Mouse (Mus musculus) G1E (cell line): Measurements from ENCODE around the gene Kctd15. TPM values are rescaled to one million over a fixed set of nuclear protein-coding genes. Genes with fewer than 3 reads are reported as not detected.

Source experiments
- ATAC-seq: 2 replicates; pipeline ENCODE4 v1.8.0; 2016; ENCODE audit warnings: mild to moderate bottlenecking; ENCODE audit not compliant: insufficient number of reproducible peaks, poor library complexity, low FRiP score, severe bottlenecking; ENCODE audit errors: extremely low read depth
- DNase-seq: peaks from one replicate; pipeline ENCODE4 v3.0.0; 2012; ENCODE audit warnings: low spot score
- H3K27me3 ChIP-seq: 2 replicates; pipeline ENCODE4 v1.6.1; 2012; ENCODE audit warnings: mild to moderate bottlenecking, low read length, inconsistent platforms; ENCODE audit not compliant: insufficient read depth
- H3K36me3 ChIP-seq: replicated peaks from 2 replicates; pipeline ENCODE3; 2012; ENCODE audit warnings: mild to moderate bottlenecking, inconsistent platforms
- H3K4me1 ChIP-seq: 2 replicates; pipeline ENCODE4 v1.6.1; 2012; ENCODE audit warnings: low read depth, low read length, inconsistent platforms, mixed read lengths; ENCODE audit not compliant: insufficient read depth
- H3K4me3 ChIP-seq: 2 replicates; pipeline ENCODE4 v1.5.1; 2012; ENCODE audit warnings: low read depth, mild to moderate bottlenecking, inconsistent platforms, low read length, moderate library complexity, mixed read lengths
- H3K9me3 ChIP-seq: replicated peaks from 2 replicates; pipeline ENCODE4 v1.6.1; 2012; ENCODE audit warnings: inconsistent platforms
- CTCF ChIP-seq: IDR thresholded peaks from 2 replicates; pipeline ENCODE4 v1.5.1; 2012; ENCODE audit warnings: low read depth, low read length, inconsistent platforms, mixed read lengths
- GATA1 ChIP-seq: IDR thresholded peaks from 2 replicates; pipeline ENCODE4 v1.6.1; 2012; ENCODE audit warnings: borderline replicate concordance, low read length, inconsistent platforms, mixed read lengths
- GATA2 ChIP-seq: IDR thresholded peaks from 2 replicates; pipeline ENCODE4 v1.6.1; 2012; ENCODE audit warnings: low read depth, low read length, inconsistent platforms, borderline replicate concordance
- POLR2AphosphoS5 ChIP-seq: IDR thresholded peaks from 2 replicates; pipeline ENCODE4 v1.6.1; 2012; ENCODE audit warnings: low read depth, low read length, inconsistent platforms; ENCODE audit not compliant: insufficient replicate concordance
- TAL1 ChIP-seq: conservative IDR thresholded peaks from 2 replicates; pipeline ENCODE4 v1.6.1; 2012; ENCODE audit warnings: low read depth, low read length, inconsistent platforms, mixed read lengths
- polyA plus RNA-seq: library from polyadenylated mRNA; stranded (reverse); fragments of >175 nt; gene quantifications from 2 replicates; pipeline ENCODE4 v1.2.3, GENCODE M21; 2012
- total RNA-seq, 2 experiments: library from RNA; stranded (forward) in 1 of 2; stranded (reverse) in 1 of 2; fragments of 200-1000 nt in 1 of 2; fragments of >200 nt in 1 of 2; fragmentation: Nextera tagmentation in 1 of 2; gene quantifications; 2 replicates each; pipeline ENCODE4 v1.2.3; 2014 to 2017

Kctd15 gene
- total and polyA plus RNA-seq, 3 experiments, result 0.11 TPM; not detected in 2

DNA sequence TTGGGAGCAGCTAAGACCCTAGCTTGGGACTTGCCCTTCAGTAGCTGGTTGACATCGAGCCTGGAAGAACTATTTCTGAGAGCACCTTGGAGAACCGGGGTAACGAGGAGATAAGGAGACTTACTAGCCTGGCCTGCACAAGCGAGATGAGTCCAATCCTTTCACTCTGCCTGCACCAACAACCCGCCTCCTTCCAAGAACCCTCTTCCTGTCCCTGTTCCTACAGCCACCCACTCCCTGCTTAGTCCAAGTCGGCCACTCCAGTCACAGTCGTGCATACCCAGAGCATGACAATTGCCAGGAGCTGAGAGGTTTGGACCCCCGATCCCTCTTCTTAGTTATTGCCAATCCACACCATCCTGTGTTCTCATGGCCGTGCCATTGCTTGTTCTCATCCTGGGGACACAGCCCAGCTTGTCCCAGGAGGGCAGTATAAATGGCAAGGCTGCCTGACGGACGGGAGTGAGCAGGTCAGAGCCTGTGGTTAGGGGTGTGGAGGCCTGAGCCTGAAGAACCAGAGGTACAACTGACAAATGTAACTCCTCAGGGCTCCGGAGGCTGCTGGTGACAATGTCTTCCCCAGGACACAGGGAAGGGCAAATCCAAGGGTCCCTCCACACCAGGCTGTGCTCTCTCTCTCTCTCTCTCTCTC is 10.3 kb downstream of the Kctd15 start:
- Histone ChIP-seq H3K4me1 (no peaks in the 10 kb centered on the region), H3K9me3 (peaks cover 93% of the 10 kb centered on the region), H3K36me3 (no peaks in the 10 kb centered on the region), H3K27me3 (no peaks in the 10 kb centered on the region; the same call in 1 of the 2 replicates), H3K4me3 (no peak overlapping the region)
- TF ChIP-seq GATA1, result no peak
- TF ChIP-seq CTCF, result no peak
- no peak for TF ChIP-seq TAL1
- TF ChIP-seq GATA2, result no peak
- TF ChIP-seq POLR2AphosphoS5, result no peak
- DNase-seq (no peak), ATAC-seq (no peak)

- DNase-seq, result no peak
- Histone ChIP-seq H3K4me3 (no peak overlapping the region), H3K27me3 (no peaks in the 10 kb centered on the region; the same call in 1 of the 2 replicates), H3K9me3 (peaks cover 88% of the 10 kb centered on the region), H3K36me3 (no peaks in the 10 kb centered on the region), H3K4me1 (no peaks in the 10 kb centered on the region)
- TF ChIP-seq CTCF, result no peak
- TF ChIP-seq GATA1, result no peak
- TF ChIP-seq TAL1, result no peak
- no peak for TF ChIP-seq GATA2
- TF ChIP-seq POLR2AphosphoS5, result no peak
- ATAC-seq, result no peak
These were observed 10.9 kb downstream of the Kctd15 start for GRCm38 (mm10) chr7:34645623-34646022.

- H3K4me3 ChIP-seq, result no peak overlapping the region
- TF ChIP-seq GATA1, result no peak
- no peak for TF ChIP-seq POLR2AphosphoS5
- TF ChIP-seq CTCF, result no peak
- no peak for TF ChIP-seq GATA2
- no peak for TF ChIP-seq TAL1
- no peaks in the 10 kb centered on the region for H3K4me1 ChIP-seq
- DNase-seq (no peak), ATAC-seq (no peak)
- H3K36me3 ChIP-seq, result no peaks in the 10 kb centered on the region
- peaks cover 91% of the 10 kb centered on the region for H3K9me3 ChIP-seq
- H3K27me3 ChIP-seq, result no peaks in the 10 kb centered on the region; the same call in 1 of the 2 replicates
These were observed 11.9 kb downstream of the Kctd15 start for GRCm38 (mm10) chr7:34644591-34644990.

DNA sequence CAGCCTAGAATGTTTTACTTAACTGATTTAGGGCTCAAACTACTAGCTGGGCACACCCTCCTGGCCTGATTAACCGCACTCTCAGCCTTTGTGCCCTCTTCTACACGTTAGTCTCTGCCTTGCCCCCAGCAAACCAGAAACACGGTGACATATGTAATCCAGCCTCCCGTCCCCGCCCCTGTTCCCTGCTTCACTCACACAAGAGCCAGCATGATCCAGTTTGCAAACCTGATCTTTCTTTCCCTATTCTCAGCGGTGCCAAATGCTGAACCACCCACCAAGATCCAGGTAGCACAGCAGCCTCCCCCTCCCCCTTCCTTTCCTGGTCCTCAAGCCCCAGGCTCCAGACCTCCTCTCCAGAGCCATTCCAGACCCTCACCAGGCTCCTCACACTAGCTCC is 13.2 kb downstream of the Kctd15 start:
- H3K36me3 ChIP-seq, result no peaks in the 10 kb centered on the region
- H3K27me3 ChIP-seq, result no peaks in the 10 kb centered on the region; the same call in 1 of the 2 replicates
- ATAC-seq (no peak), DNase-seq (no peak)
- H3K4me3 ChIP-seq, result no peak overlapping the region
- TF ChIP-seq TAL1, result no peak
- TF ChIP-seq GATA2, result no peak
- no peak for TF ChIP-seq POLR2AphosphoS5
- TF ChIP-seq GATA1, result no peak
- TF ChIP-seq CTCF, result no peak
- no peaks in the 10 kb centered on the region for H3K4me1 ChIP-seq
- peaks cover 90% of the 10 kb centered on the region for H3K9me3 ChIP-seq

DNA sequence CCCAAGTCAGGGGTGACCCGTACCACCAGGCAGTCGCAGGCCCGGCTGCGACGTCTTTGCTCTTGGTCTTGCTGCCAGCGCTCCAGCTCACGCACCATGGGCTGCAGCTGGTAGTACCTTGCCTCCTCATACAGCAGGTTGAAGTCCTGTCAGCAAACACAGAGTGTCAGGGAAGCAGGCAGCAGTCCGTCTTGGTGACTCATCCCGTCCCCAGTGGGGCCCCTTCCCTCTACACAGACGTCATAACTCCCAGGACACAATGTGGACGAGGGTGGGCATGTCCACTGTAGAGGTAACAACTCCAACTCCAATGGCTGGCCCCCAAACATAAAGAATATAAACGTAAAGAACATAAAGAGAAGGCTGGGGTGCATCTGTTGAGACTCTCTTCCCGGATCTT is 14.6 kb downstream of the Kctd15 start:
- peaks cover 87% of the 10 kb centered on the region for H3K9me3 ChIP-seq
- H3K4me1 ChIP-seq, result no peaks in the 10 kb centered on the region
- TF ChIP-seq CTCF, result no peak
- no peak for TF ChIP-seq GATA1
- no peak for TF ChIP-seq POLR2AphosphoS5
- TF ChIP-seq GATA2, result no peak
- TF ChIP-seq TAL1, result no peak
- H3K27me3 ChIP-seq, result no peaks in the 10 kb centered on the region; the same call in 1 of the 2 replicates
- H3K36me3 ChIP-seq, result no peaks in the 10 kb centered on the region
- no peak for ATAC-seq
- H3K4me3 ChIP-seq, result no peak overlapping the region
- DNase-seq, result no peak

DNA sequence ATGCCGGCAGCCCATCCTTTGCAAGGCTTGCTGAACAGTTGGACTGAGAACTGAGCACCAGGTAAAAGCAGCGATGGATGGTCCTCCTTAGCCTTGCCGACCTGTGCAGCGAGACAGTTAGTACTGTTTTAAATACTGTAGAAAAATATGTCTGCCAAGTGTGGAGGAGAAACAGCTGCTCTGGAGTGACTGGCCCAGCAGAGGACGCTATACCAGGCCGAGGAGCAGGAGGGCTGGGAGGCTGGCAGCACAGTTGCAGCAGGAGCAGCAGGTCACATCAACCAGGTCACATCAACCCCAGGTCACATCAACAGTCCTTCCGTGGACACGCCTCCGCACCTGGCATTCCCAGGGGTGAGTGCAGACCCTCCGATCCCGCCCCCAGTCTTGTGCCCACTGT is 16.7 kb downstream of the Kctd15 start:
- peaks cover 83% of the 10 kb centered on the region for H3K9me3 ChIP-seq
- H3K36me3 ChIP-seq, result no peaks in the 10 kb centered on the region
- DNase-seq (no peak), ATAC-seq (no peak)
- H3K27me3 ChIP-seq, result no peaks in the 10 kb centered on the region; the same call in 1 of the 2 replicates
- no peak overlapping the region; the same call in 1 of the 2 replicates for H3K4me3 ChIP-seq
- TF ChIP-seq CTCF (no peak), TAL1 (no peak), GATA2 (no peak), GATA1 (no peak), POLR2AphosphoS5 (no peak)
- no peaks in the 10 kb centered on the region for H3K4me1 ChIP-seq

DNA sequence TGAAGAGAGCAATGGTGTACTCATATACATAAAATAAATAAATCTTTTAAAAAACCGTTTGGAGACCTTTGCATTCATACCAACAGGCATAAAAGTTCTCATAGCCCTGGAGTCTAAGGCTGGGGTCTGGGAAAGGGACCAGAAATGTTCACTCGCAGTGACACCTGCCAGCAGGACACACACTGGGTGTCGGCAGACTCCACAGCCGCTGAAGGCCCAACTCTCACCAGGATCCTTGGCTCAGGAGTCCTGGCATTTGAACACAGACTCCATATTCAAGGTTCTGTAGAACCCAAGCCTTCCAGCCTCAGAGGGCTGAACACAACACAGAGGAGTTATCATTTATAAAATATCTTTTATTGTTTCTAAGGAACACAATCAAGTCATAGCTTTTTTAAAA is 19.9 kb downstream of the Kctd15 start:
- no peaks in the 10 kb centered on the region for H3K4me1 ChIP-seq
- DNase-seq (no peak), ATAC-seq (no peak)
- no peak overlapping the region for H3K4me3 ChIP-seq
- peaks cover 76% of the 10 kb centered on the region for H3K9me3 ChIP-seq
- H3K27me3 ChIP-seq, result no peaks in the 10 kb centered on the region
- TF ChIP-seq GATA2 (no peak), CTCF (no peak), GATA1 (no peak), TAL1 (no peak), POLR2AphosphoS5 (no peak)
- no peaks in the 10 kb centered on the region for H3K36me3 ChIP-seq
